Mouse (Mus musculus) ES-Bruce4 (cell line): ENCODE data around the gene Tctn3.

Source experiments
- CTCF ChIP-seq: IDR thresholded peaks from one replicate; pipeline ENCODE4 v1.8.1; 2011; ENCODE audit warnings: low read depth, low read length
- POLR2A ChIP-seq: IDR thresholded peaks from one replicate; pipeline ENCODE4 v1.8.1; 2011; ENCODE audit warnings: low read length; ENCODE audit not compliant: insufficient read depth

DNA sequence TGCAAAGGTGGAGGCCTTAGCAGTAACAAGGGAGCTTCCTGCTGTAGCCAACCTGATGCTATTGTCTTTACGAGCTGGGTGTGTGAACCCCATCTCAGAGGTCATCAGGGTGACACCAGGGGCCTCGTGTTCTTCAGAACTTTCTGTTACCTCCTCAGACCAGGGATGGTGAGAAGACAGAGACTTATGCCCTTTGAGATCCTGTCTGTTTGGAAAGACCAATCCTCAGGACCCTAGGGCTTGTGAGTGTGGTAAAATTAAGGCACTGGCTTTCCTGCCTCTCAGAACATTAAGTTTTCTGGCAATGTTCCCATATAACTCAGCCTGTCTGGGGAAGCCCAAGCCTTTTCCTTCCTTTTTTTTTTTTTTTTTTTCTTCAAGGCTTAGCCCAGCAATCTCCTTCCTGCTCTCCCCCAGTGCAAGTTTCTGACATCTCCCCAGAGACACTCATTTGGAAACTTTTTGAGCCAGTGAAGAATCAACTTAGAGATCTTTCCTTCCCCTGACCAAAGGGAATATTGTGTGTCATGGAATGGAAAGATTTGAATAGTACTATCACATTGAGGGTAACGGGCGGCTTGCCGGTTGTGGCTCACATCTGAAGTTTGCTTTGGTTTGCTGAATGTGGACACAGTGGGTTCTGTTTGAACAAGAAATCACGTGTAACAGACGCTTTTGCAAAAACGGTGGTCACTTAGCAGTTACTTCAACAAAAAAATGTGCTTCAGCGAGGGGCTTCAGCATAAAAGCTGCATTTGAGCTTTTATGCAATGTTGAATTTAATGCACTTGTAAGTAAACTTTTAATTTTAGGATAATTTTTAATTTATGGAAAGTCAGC, 35.5 kb upstream of the Tctn3 start:
- no peak for TF ChIP-seq POLR2A
- no peak for TF ChIP-seq CTCF
